Mouse (Mus musculus): ENCODE measurements around the gene Vmn1r54. TPM values are rescaled to one million over a fixed set of nuclear protein-coding genes. Genes with fewer than 3 reads are reported as not detected.

Vmn1r54 gene
- polyA plus RNA-seq (2015; fragmentation: Nextera tagmentation; extraction: Ambion mirVana) = not detected in 2 replicates

GRCm38 (mm10) chr6:90246000-90246399, at the start of gene Vmn1r54:
Gene Vmn1r54 (plus strand): TSS chr6:90246300.

DNA sequence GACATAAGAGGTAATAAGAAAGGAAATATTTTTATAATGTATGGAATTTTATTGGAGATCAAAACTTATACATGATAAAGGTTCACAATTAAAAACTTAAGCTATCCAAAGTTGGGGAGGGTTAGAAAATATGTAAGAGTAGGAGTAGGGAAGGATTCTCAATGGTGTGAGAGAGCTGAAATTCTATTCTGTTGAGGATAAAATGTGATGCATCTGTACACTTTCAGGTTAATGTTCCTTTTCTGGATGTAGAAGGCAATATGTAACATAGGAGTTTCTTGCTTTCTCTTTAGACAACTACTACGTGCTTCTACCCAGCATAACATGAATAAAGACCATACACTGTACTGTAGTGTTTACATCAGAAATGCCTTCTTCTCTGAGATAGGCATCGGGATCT, 43.6 kb upstream of the Vmn1r54 start, which contains the start of gene V1ra8:
Gene V1ra8, plus strand, starts transcription at position 301 of the 400 bp plus-strand sequence.

DNA sequence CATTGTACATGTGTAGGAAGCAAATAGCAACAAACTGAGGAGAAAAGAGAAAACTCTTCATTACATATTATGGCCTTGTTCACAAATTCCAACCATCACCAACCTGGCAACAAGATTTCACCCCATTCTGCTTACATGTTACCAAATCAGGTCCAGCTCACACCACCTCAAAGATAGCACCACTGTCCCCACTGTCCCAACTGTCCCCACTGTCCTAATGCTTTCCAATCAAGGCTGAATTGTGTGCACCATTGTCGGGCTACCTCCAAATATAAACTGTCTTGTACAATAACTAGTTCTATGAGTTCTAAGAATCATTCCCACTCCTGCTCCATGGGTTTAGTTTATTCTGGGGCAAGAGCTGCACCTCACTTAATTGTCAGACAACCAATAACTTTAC, 21.8 kb upstream of the Vmn1r54 start, which contains the start of gene Vmn1r53:
Gene Vmn1r53, minus strand, starts transcription at position 101 of the 400 bp plus-strand sequence.

DNA sequence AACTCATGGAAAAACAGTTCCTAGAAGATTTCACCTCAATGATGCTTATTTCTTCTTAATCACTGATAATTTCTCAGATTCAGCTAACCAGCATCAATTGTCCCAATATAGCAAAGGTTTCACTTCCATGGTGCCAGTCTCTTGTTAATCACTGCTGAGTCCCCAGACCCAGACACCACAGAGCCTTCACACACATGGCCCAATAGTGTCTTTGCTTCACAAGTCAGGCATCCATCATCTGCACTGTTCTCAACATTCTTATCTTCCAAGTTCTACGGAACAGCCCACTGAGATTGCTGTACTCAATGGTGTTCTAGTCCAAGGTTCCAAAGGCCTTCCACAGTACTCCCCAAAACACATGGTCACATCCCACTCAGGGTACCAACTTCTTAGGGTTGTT, 54.8 kb downstream of the Vmn1r54 start, which contains the start of gene BC048671:
Gene BC048671, plus strand, starts transcription at position 301 of the 400 bp plus-strand sequence.

Other genes with a start within 250 kb of the Vmn1r54 start
- gene Vmn1r47, start 230.2 kb upstream of the Vmn1r54 start, polyA plus RNA-seq (2015; fragmentation: Nextera tagmentation; extraction: Ambion mirVana) = not detected in 2 replicates
- gene Vmn1r48, start 209.5 kb upstream of the Vmn1r54 start, polyA plus RNA-seq (2015; fragmentation: Nextera tagmentation; extraction: Ambion mirVana) = not detected in 2 replicates
- gene Vmn1r49, start 167.8 kb upstream of the Vmn1r54 start, polyA plus RNA-seq (2015; fragmentation: Nextera tagmentation; extraction: Ambion mirVana) = not detected in 2 replicates
- gene Vmn1r50, start 144.9 kb upstream of the Vmn1r54 start, polyA plus RNA-seq (2015; fragmentation: Nextera tagmentation; extraction: Ambion mirVana) = not detected in 2 replicates
- gene Vmn1r51, start 123.7 kb upstream of the Vmn1r54 start, polyA plus RNA-seq (2015; fragmentation: Nextera tagmentation; extraction: Ambion mirVana) = 0.05 TPM in 1 of 2 replicates, not detected in the other
- gene Vmn1r52, start 71.5 kb upstream of the Vmn1r54 start, polyA plus RNA-seq (2015; fragmentation: Nextera tagmentation; extraction: Ambion mirVana) = not detected in 2 replicates
- not detected in 2 replicates for gene V1ra8, start 43.5 kb upstream of the Vmn1r54 start, polyA plus RNA-seq (2015; fragmentation: Nextera tagmentation; extraction: Ambion mirVana)
- gene Vmn1r53, start 21.9 kb upstream of the Vmn1r54 start, polyA plus RNA-seq (2015; fragmentation: Nextera tagmentation; extraction: Ambion mirVana) = not detected in 2 replicates
- gene BC048671, start 54.9 kb downstream of the Vmn1r54 start, polyA plus RNA-seq (2015; fragmentation: Nextera tagmentation; extraction: Ambion mirVana) = not detected in 2 replicates
- gene Chst13, start 78.9 kb downstream of the Vmn1r54 start, polyA plus RNA-seq (2015; fragmentation: Nextera tagmentation; extraction: Ambion mirVana) = 0.07 TPM in 1 of 2 replicates, not detected in the other
- 0.15 and 0.33 TPM in 2 replicates for gene Uroc1, start 87.0 kb downstream of the Vmn1r54 start, polyA plus RNA-seq (2015; fragmentation: Nextera tagmentation; extraction: Ambion mirVana)
- 4.3 and 4.8 TPM in 2 replicates for gene Zxdc, start 123.2 kb downstream of the Vmn1r54 start, polyA plus RNA-seq (2015; fragmentation: Nextera tagmentation; extraction: Ambion mirVana)
- 0.76 TPM in 1 of 2 replicates, not detected in the other for gene Cfap100, start 182.5 kb downstream of the Vmn1r54 start, polyA plus RNA-seq (2015; fragmentation: Nextera tagmentation; extraction: Ambion mirVana)
- gene Klf15, start 216.3 kb downstream of the Vmn1r54 start, polyA plus RNA-seq (2015; fragmentation: Nextera tagmentation; extraction: Ambion mirVana) = 3.2 and 3.8 TPM in 2 replicates
- gene Aldh1l1, start 240.1 kb downstream of the Vmn1r54 start, polyA plus RNA-seq (2015; fragmentation: Nextera tagmentation; extraction: Ambion mirVana) = 5.2 and 6.1 TPM in 2 replicates

Measured in urinary bladder, postnatal 0 days (tissue).